In genomic region chr1:189187737-189188390, GRCm38 (mm10) we compare ENCODE assay signal across 9 mouse cellular contexts.
A peak's percentile ranks its signal among the peaks of the same experiment; 100 is the strongest.
DNase-seq lines count a peak whose midpoint lies in the region; ATAC-seq lines count a peak whose summit lies in the region.
"Had no signal": no experiment of that assay in that cellular context is flagged by ENCODE, and none has a peak within 500 bp of the region (broad histone marks: within the 10 kb centered on the region; RNA-seq: fewer than 3 reads in every experiment).

No protein-coding gene starts in this region.

- H3K4me2 ChIP-seq in hindbrain, embryonic 14.5 days (replicated peaks) = no peak overlapping the region
- H3K4me2 ChIP-seq in midbrain, embryonic 12.5 days (replicated peaks) = no peak overlapping the region
- H3K4me2 ChIP-seq: lung, embryonic 14.5 days had no signal

- H3K9me3 ChIP-seq in hindbrain, embryonic 14.5 days (ENCODE audit: control insufficient read depth, low read length) = no peaks in the 10 kb centered on the region
- no peaks in the 10 kb centered on the region for H3K9me3 ChIP-seq in midbrain, embryonic 12.5 days

- no peak overlapping the region for H3K4me3 ChIP-seq in hindbrain, embryonic 14.5 days (replicated peaks; ENCODE audit: low read length)
- no peak overlapping the region for H3K4me3 ChIP-seq in midbrain, embryonic 12.5 days

- H3K9ac ChIP-seq in hindbrain, embryonic 14.5 days = no peak overlapping the region
- H3K9ac ChIP-seq in midbrain, embryonic 12.5 days (replicated peaks) = no peak overlapping the region
- H3K9ac ChIP-seq: lung, embryonic 14.5 days had no signal

- peaks cover 15% of the 10 kb centered on the region for H3K4me1 ChIP-seq in hindbrain, embryonic 14.5 days (replicated peaks; ENCODE audit: control insufficient read depth, insufficient read depth, low read length)
- peaks cover 23% of the 10 kb centered on the region for H3K4me1 ChIP-seq in midbrain, embryonic 12.5 days

- peak; percentile 45 for DNase-seq in adrenal gland, postnatal 14 days
- DNase-seq in cerebellum, adult 9-11 months = peak; percentile 20
- peak; percentile 76 for DNase-seq in hindbrain, embryonic 14.5 days (ENCODE audit: low spot score)
- no peak for DNase-seq in c-Kit-positive CD71-positive TER-119-positive erythroid progenitor cells, embryonic 14.5 days (ENCODE audit: low spot score)
- DNase-seq: lung, embryonic 14.5 days had no signal

- ATAC-seq in hindbrain, embryonic 14.5 days (ENCODE audit: low FRiP score) = peak; percentile 90; the same call in 1 of the 2 replicates
- ATAC-seq in midbrain, embryonic 12.5 days (ENCODE audit: low FRiP score, low read depth) = peak; percentile 89
- no peak for ATAC-seq in CD4-positive, CD25-positive, alpha-beta regulatory T cell, adult 4 months
- no peak for ATAC-seq in megakaryocyte-erythroid progenitor cell, adult 5-6 weeks (replicated peaks; ENCODE audit: low FRiP score, low TSS enrichment, poor library complexity, severe bottlenecking)
- no peak for ATAC-seq in erythroid progenitor cell, adult 5-6 weeks (replicated peaks; ENCODE audit: low FRiP score, poor library complexity, severe bottlenecking)

- H3K27me3 ChIP-seq in hindbrain, embryonic 14.5 days (ENCODE audit: control insufficient read depth, insufficient read depth, low read length) = no peaks in the 10 kb centered on the region
- H3K27me3 ChIP-seq in midbrain, embryonic 12.5 days = no peaks in the 10 kb centered on the region

- WGBS in hindbrain, embryonic 14.5 days = 17% methylated on average over 12 of the region's 12 CpGs
- WGBS in midbrain, embryonic 12.5 days = 16% methylated on average over 12 of the region's 12 CpGs

- no peaks in the 10 kb centered on the region for H3K36me3 ChIP-seq in hindbrain, embryonic 14.5 days (replicated peaks; ENCODE audit: control insufficient read depth, insufficient read depth)
- H3K36me3 ChIP-seq in midbrain, embryonic 12.5 days = no peaks in the 10 kb centered on the region

- peak overlapping the region; percentile 54 for H3K27ac ChIP-seq in hindbrain, embryonic 14.5 days
- peak overlapping the region; percentile 80 for H3K27ac ChIP-seq in midbrain, embryonic 12.5 days (replicated peaks)

Comparison
In these comparisons a context has a peak if more than half of its experiments do, and no peak if none do; other contexts are left out.
1. ATAC-seq: peak in hindbrain, embryonic 14.5 days (single experiment) and midbrain, embryonic 12.5 days (single experiment); none in CD4-positive, CD25-positive, alpha-beta regulatory T cell, adult 4 months (single experiment), megakaryocyte-erythroid progenitor cell, adult 5-6 weeks (single experiment) and erythroid progenitor cell, adult 5-6 weeks (single experiment).